Mouse (Mus musculus): ENCODE measurements around the gene Vwa8. TPM values are rescaled to one million over a fixed set of nuclear protein-coding genes. Genes with fewer than 3 reads are reported as not detected.
"Not testable (repeated sequence)": the region's sequence is repeated elsewhere in the genome, so short reads cannot be mapped to it uniquely, and the experiment has no call there.

Gene Vwa8
- polyA plus RNA-seq, 1 experiment from 2014 or later = 13.8 TPM

DNA sequence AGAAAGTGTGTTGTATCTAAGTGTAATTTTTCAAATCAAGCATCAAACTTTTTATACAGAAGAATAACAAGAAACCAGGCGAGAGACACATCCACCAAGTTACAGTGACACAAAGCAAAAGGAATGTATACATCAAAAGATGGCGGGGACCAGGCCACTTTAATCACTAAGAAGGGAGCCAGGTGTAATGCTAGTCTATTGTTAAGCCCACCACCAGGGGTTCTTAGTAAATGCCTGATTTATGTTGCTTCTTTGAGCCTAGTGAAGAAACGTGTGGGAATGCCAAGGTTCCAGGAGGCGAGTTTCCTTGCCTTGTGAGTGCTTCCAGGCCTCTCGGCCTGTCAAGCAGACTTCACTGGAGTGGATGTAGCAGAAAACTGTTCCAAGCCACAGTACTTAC lies 168.9 kb downstream of the Vwa8 start:
- WGBS = 79% methylated on average over 5 of the region's 5 CpGs

DNA sequence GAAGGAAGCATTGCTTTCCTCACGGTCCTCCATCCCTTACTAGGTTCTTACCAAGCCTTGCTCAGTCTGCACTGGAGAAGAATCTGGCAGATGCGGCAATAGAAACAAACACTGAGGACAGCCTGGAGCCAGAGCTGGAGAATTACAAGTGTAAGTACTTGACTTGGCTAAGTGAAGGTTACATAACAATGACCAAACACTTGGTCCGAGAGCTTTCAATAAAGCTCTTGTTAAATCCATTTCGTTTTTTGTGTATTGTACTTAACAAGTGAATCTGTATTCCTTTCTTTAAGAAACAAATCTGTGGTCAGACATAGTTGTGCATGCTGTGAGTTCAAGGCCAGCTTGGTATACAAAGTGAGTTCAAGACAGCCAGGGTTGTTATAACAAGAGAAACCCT lies 169.7 kb downstream of the Vwa8 start:
- no peak for ATAC-seq

More for the DNA sequence above, 168.9 kb downstream of the Vwa8 start:
- not testable (repeated sequence) for H3K36me3 ChIP-seq; H3K9ac ChIP-seq; H3K27me3 ChIP-seq (replicated peaks); ATAC-seq; H3K27ac ChIP-seq; H3K4me1 ChIP-seq (replicated peaks); H3K4me2 ChIP-seq (replicated peaks); H3K9me3 ChIP-seq; H3K4me3 ChIP-seq (replicated peaks)

DNA sequence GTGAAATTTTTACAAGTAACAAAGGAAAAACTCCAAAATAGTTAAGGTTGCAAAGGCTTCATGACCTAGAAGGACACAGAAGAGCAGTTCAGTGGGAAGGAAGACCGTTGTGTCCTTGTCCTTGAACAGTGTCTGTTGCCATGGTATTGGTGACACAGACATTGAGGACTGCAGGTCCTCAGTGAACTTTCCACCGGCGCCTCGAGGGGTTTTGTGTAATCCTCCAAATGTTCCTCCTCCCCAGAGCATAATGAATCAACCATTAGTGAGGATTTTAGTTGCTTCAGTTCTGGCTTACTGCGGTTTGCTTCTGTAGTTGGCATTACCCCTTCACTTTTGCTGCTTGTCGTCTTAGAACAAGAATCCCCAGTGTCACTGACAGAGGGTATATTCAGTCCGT lies 172.9 kb downstream of the Vwa8 start:
- ATAC-seq = no peak
- no peaks in the 10 kb centered on the region for H3K27me3 ChIP-seq (replicated peaks)
- H3K4me1 ChIP-seq (replicated peaks) = no peaks in the 10 kb centered on the region
- WGBS = 62% methylated on average over 7 of the region's 7 CpGs
- no peak overlapping the region for H3K9ac ChIP-seq
- H3K9me3 ChIP-seq = no peaks in the 10 kb centered on the region
- H3K4me3 ChIP-seq (replicated peaks) = no peak overlapping the region
- no peaks in the 10 kb centered on the region for H3K36me3 ChIP-seq
- H3K27ac ChIP-seq = no peak overlapping the region
- H3K4me2 ChIP-seq (replicated peaks) = no peak overlapping the region

More for the DNA sequence above, 169.7 kb downstream of the Vwa8 start:
- Histone ChIP-seq H3K27me3 (replicated peaks) (no peaks in the 10 kb centered on the region), H3K36me3 (no peaks in the 10 kb centered on the region), H3K4me2 (replicated peaks) (no peak overlapping the region), H3K4me1 (replicated peaks) (no peaks in the 10 kb centered on the region), H3K27ac (no peak overlapping the region), H3K4me3 (replicated peaks) (no peak overlapping the region), H3K9ac (no peak overlapping the region), H3K9me3 (no peaks in the 10 kb centered on the region)
- 70% methylated on average over 4 of the region's 4 CpGs for WGBS

DNA sequence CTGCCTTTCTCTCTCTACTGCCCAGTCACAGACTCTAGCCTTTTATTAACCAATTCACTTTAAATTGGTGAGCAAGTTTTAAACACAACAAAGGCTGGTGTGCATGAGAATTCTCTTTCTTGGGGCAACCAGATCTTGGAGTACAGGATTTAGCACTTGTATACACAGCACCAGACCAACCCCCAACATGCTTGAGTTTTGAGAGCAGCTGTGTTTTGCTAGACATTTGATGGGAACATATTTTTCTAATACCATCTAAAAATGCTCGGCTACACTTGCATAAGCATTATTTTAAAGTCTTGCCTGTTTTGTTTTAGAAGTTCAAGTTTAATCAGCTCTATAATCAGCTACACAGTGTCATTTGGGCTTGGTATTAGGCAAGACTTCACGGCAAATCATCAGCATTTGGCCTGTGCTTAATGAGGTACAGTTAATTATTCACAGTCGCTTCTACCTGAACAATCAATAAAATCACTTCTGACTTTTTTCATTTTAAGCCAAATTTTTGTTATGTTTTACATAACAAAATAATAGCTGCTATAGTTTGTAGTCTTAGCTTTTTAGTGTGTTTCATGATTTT lies 180.2 kb downstream of the Vwa8 start:
- no peaks in the 10 kb centered on the region for H3K27me3 ChIP-seq (replicated peaks)
- H3K36me3 ChIP-seq = no peaks in the 10 kb centered on the region
- no peak overlapping the region for H3K4me3 ChIP-seq (replicated peaks)
- H3K9me3 ChIP-seq = no peaks in the 10 kb centered on the region
- H3K27ac ChIP-seq = no peak overlapping the region
- no peak overlapping the region for H3K9ac ChIP-seq
- no peak for ATAC-seq
- no peak overlapping the region for H3K4me2 ChIP-seq (replicated peaks)
- WGBS = 52% methylated on average over 3 of the region's 3 CpGs
- H3K4me1 ChIP-seq (replicated peaks) = no peaks in the 10 kb centered on the region

DNA sequence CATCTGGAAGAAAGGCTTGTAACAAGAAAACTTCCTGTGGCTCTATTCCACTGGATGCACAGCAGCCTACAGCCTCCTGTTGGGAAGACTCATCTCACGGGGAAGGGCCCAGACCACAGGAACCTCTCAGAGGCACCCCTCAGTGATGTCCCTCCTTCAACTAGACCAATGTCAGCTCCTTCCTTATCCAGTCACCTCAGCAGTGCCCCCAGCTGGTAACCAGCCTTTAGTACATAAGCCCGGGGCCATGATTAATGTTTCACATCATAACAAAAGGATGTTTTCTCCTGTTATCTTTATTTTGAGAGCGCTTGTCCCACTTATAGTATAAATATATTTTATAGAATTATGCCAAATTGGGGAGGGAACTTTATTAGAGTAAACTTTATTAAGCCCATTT lies 181.9 kb downstream of the Vwa8 start:
- Histone ChIP-seq H3K4me3 (replicated peaks) (no peak overlapping the region), H3K9me3 (no peaks in the 10 kb centered on the region), H3K27me3 (replicated peaks) (no peaks in the 10 kb centered on the region), H3K4me2 (replicated peaks) (no peak overlapping the region), H3K36me3 (no peaks in the 10 kb centered on the region), H3K27ac (no peak overlapping the region), H3K9ac (no peak overlapping the region), H3K4me1 (replicated peaks) (peaks cover 3% of the 10 kb centered on the region; the same call in 1 of the 2 replicates)
- 84% methylated on average over 3 of the region's 3 CpGs for WGBS
- no peak for ATAC-seq

DNA sequence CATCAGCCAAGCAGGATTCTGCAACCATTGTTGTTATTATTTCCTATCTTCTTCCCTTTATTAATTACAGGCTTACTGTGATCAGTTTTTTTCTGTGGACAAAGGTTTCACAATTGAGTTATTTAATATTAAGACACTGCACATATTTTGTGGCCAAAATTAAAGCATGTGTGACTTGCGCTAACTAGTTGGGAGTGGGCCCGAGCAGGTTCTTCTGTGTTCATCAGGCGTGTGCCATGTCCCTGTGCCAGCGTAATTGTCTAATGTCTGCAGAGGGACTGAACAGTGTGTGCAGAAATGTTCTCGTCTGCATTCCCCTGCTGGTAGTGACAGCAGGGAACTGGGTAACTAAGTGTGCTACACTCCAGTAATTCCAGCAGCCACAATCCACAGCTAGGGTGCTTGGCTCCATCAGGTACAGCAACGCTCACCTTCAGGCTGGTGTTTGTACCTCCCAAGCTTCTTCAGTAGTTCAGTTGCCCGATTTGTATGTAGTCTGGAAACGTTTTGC lies 182.4 kb downstream of the Vwa8 start:
- 92% methylated on average over 8 of the region's 8 CpGs for WGBS
- H3K9me3 ChIP-seq = no peaks in the 10 kb centered on the region

DNA sequence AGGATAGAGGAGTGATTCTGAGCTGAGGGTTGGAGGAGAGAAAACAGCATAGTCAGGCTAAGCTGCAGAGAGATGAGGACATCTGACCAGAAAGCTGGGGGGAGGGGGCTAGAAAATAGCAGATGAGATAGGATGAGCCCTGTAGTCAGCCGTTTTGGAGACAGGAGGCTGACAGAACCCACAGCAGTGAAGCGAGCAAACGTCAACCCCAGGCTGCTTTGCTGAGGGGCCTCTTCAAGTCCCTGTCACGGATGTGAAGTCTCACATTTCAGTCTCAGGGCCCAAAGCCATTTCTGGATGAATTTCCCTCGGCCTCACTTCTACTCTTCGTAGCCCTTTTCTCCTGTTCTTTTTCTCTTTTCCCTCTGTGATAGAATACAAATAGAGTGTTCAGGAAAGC lies 184.5 kb downstream of the Vwa8 start:
- Histone ChIP-seq H3K4me1 (replicated peaks) (peaks cover 3% of the 10 kb centered on the region; the same call in 1 of the 2 replicates), H3K4me2 (replicated peaks) (no peak overlapping the region), H3K36me3 (no peaks in the 10 kb centered on the region), H3K9me3 (no peaks in the 10 kb centered on the region), H3K27ac (no peak overlapping the region), H3K4me3 (replicated peaks) (no peak overlapping the region), H3K27me3 (replicated peaks) (no peaks in the 10 kb centered on the region), H3K9ac (no peak overlapping the region)
- 53% methylated on average over 6 of the region's 6 CpGs for WGBS
- ATAC-seq = no peak

More for the DNA sequence above, 182.4 kb downstream of the Vwa8 start:
- H3K27me3 ChIP-seq (replicated peaks) = no peaks in the 10 kb centered on the region
- no peaks in the 10 kb centered on the region for H3K36me3 ChIP-seq
- H3K4me1 ChIP-seq (replicated peaks) = peaks cover 3% of the 10 kb centered on the region; the same call in 1 of the 2 replicates
- no peak overlapping the region for H3K27ac ChIP-seq
- H3K9ac ChIP-seq = no peak overlapping the region
- no peak overlapping the region for H3K4me2 ChIP-seq (replicated peaks)
- no peak for ATAC-seq
- H3K4me3 ChIP-seq (replicated peaks) = no peak overlapping the region

DNA sequence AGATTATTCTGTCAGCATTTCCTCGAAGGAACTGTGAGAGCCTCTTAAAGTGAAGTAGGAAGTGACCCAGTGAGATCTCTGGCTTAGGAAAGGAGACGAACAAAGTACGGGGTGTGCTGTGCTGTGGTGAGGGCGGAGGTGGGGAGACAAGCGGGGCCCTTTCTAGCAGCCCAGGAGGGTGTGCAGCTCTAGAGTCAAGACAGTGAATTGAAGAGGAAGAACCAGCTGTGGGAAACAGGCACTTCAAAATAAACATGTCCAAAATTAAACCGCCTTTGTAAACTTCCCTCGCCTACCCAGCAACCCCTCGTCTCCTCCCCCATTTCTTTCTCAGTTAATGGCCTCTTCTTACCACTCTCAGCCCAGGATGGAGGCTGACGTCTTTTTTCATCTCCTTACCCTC lies 185.7 kb downstream of the Vwa8 start:
- Histone ChIP-seq H3K4me3 (replicated peaks) (no peak overlapping the region), H3K4me1 (replicated peaks) (peaks cover 3% of the 10 kb centered on the region; the same call in 1 of the 2 replicates), H3K9me3 (no peaks in the 10 kb centered on the region), H3K27ac (peak overlapping the region; percentile 28), H3K4me2 (replicated peaks) (0 out of 2 replicates have a peak overlapping the region, but pooled peaks have one; percentile 24), H3K9ac (no peak overlapping the region), H3K36me3 (no peaks in the 10 kb centered on the region), H3K27me3 (replicated peaks) (no peaks in the 10 kb centered on the region)
- ATAC-seq = peak; percentile 85
- 21% methylated on average over 9 of the region's 9 CpGs for WGBS

DNA sequence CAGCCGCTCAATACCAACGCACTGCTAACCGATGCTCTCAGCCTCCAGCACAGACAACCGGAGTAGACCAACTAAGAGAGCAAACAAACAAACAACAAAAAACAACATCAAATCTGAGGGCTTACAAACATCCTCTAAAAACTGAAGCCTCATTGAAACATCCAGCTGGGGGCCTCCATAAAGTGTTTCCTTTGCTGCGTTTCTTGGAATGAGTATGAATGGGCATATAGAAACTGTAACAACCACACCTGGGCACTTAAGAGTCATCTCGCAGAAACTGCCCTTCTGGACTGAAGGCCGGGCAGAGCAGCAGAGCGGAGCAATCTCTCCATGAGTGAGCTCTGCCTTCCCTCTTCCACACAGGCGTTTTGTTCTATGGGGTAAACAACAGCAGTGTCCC lies 186.7 kb downstream of the Vwa8 start:
- Histone ChIP-seq H3K36me3 (no peaks in the 10 kb centered on the region), H3K4me2 (replicated peaks) (no peak overlapping the region), H3K9me3 (no peaks in the 10 kb centered on the region), H3K9ac (no peak overlapping the region), H3K4me3 (replicated peaks) (no peak overlapping the region), H3K27me3 (replicated peaks) (no peaks in the 10 kb centered on the region), H3K27ac (no peak overlapping the region), H3K4me1 (replicated peaks) (peaks cover 3% of the 10 kb centered on the region; the same call in 1 of the 2 replicates)
- 84% methylated on average over 9 of the region's 9 CpGs for WGBS
- ATAC-seq = no peak

DNA sequence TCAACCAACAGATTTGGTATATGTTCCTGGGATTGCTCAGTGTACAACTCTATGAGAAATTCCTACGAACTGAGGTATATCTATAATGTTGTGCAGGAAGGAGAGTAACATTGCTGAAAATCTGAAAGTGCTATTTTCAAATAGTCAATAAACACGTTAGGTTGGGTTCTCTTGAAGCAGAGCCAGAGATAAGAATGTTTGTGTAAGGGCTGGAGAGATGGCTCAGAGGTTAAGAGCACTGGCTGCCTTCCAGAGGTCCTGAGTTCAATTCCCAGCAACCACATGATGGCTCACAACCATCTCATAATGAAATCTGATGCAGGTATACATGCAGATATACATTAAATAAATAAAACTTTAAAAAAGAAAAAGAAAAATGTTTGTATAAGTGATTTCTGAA lies 198.3 kb downstream of the Vwa8 start:
- no peak overlapping the region for H3K4me2 ChIP-seq (replicated peaks)
- H3K36me3 ChIP-seq = no peaks in the 10 kb centered on the region
- 60% methylated on average over 2 of the region's 2 CpGs for WGBS
- ATAC-seq = no peak
- H3K4me1 ChIP-seq (replicated peaks) = no peaks in the 10 kb centered on the region
- no peak overlapping the region for H3K27ac ChIP-seq
- no peaks in the 10 kb centered on the region for H3K9me3 ChIP-seq
- H3K27me3 ChIP-seq (replicated peaks) = no peaks in the 10 kb centered on the region
- H3K9ac ChIP-seq = no peak overlapping the region
- H3K4me3 ChIP-seq (replicated peaks) = no peak overlapping the region

DNA sequence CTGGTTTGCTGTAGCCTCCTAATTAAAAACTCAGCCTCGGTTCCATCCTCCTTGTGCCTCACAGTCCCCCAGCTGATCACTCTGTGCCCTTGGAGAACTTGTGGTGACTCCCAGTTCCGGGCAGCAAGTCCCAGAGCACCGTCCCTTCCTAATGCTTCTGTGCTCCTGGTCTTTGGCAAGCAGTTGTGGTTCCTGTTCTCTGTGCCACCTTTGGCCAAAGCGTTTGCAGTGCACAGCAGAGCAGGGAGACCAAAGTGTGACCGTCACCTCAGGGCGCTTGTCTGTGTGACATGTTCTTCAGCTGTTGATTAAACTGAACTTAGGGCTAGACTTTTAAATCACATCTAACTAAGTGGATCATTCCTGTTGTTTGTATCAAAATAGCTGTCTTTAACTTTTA lies 199.1 kb downstream of the Vwa8 start:
- no peak overlapping the region for H3K27ac ChIP-seq
- H3K4me2 ChIP-seq (replicated peaks) = no peak overlapping the region
- no peaks in the 10 kb centered on the region for H3K27me3 ChIP-seq (replicated peaks)
- no peak overlapping the region for H3K9ac ChIP-seq
- H3K36me3 ChIP-seq = no peaks in the 10 kb centered on the region
- H3K9me3 ChIP-seq = no peaks in the 10 kb centered on the region
- no peaks in the 10 kb centered on the region for H3K4me1 ChIP-seq (replicated peaks)
- H3K4me3 ChIP-seq (replicated peaks) = no peak overlapping the region
- 87% methylated on average over 6 of the region's 6 CpGs for WGBS
- ATAC-seq = no peak

DNA sequence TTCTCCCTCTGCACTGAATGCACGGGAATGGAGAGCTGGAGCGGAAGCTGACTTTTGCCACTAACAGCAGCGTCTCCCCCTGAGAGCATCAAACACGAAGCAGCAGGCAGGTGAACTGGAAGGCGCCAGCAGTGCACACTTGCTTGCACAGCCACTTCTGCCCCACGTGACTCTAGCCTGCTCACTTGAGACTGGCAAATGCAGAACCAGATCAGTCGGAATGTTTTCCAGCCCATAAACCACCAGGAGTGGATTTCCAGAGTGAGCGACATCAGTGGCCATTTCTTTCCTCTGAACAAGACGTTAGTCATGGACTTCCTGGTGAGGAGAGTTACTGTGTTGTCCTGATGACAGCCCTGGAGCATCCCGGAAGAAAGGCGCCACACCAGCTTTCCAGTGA lies 200.7 kb downstream of the Vwa8 start:
- Histone ChIP-seq H3K36me3 (no peaks in the 10 kb centered on the region), H3K27me3 (replicated peaks) (no peaks in the 10 kb centered on the region), H3K4me3 (replicated peaks) (no peak overlapping the region), H3K4me1 (replicated peaks) (no peaks in the 10 kb centered on the region), H3K27ac (no peak overlapping the region), H3K9ac (no peak overlapping the region), H3K4me2 (replicated peaks) (no peak overlapping the region), H3K9me3 (no peaks in the 10 kb centered on the region)
- 76% methylated on average over 11 of the region's 11 CpGs for WGBS
- ATAC-seq = no peak

DNA sequence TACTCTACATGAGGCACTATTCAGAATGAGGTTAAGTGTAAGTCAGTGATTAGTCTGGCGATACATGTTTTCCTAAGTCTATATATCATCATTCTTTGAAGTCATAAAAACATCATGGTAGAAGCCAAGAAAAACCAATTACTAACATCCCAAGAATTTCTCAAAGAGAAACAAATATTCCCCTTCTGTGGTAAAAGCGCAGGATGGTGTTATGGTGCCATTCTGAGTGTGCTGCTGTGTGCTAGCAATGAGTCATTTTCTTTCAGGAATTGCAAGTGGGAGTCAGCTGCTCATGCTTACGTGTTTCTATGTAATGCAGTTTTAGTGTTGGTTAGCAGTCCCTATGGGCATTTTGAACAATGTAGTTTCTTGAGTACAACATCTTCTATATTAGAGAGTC lies 216.8 kb downstream of the Vwa8 start:
- no peaks in the 10 kb centered on the region for H3K4me1 ChIP-seq (replicated peaks)
- H3K9me3 ChIP-seq = no peaks in the 10 kb centered on the region
- no peak overlapping the region for H3K27ac ChIP-seq
- no peak for ATAC-seq
- no peaks in the 10 kb centered on the region for H3K36me3 ChIP-seq
- no peaks in the 10 kb centered on the region for H3K27me3 ChIP-seq (replicated peaks)
- no peak overlapping the region for H3K4me3 ChIP-seq (replicated peaks)
- 80% methylated on average over 3 of the region's 3 CpGs for WGBS
- no peak overlapping the region for H3K4me2 ChIP-seq (replicated peaks)
- no peak overlapping the region for H3K9ac ChIP-seq

All from intestine, embryonic 15.5 days (tissue).